Mouse (Mus musculus): ENCODE results near the gene Kcnj3.
"Not testable (repeated sequence)": the region's sequence is repeated elsewhere in the genome, so short reads cannot be mapped to it uniquely, and the experiment has no call there.

Kcnj3 gene

DNA sequence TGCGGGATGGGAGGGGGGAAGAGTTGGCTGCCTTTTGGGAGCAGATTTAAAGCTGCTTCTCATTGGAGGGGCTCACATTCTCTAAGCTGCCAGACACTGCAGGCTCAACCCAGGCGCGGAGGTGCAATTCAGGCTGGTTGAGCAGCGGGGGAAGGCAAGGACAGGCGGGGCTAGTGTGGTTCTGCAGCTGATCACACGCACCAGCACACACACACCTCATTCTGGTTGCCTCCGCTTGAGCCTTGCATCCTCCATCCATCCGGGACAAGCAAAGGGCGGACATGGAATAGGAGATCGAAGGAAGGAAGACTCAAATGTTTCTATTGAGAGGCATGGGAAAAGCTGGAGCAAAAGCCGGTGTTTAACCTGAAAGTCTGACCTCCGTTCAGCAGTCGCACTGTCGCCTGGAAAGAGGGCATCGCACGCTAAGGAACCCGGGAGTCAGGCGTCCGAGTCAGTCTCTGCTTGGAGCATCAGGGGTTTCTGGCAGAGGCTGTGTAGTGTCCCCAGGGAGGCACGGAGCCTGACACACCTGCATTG, at the start of gene Kcnj3:
Gene Kcnj3, plus strand, starts transcription at position 250 of the 540 bp plus-strand sequence.
- DNase-seq (ENCODE audit: low spot score) = no peak

DNA sequence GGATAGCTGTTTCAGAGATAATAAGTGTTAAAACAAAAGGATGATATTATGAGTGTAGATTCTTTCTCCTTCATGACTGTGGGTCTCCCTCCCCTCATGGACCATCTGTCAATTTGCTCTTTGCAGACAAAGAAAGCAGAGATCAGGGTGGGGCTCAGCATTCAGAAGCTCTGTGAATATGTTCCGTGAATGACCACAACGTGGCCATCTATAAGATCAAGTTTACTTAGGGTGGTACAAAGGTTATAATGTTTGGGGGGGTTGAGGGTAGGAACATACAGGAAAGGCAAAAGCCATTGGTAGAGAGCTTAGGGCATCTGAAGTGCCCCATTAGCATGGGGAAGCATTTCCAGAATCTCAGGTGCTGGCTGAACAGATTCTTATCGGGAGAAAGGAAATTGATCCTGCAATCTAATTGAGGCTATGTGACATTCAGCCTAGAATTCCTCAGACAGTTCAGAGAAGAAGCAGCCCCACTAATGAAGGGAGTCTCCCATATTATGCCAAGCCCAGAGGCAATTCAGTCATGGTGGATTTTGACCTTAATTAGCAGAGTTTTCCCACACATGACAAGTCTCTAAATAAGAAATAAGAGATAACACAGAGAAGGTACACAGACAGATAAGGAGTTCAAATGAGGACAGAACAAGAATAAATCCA, 45.3 kb upstream of the Kcnj3 start:
- no peak for DNase-seq (ENCODE audit: low spot score)

DNA sequence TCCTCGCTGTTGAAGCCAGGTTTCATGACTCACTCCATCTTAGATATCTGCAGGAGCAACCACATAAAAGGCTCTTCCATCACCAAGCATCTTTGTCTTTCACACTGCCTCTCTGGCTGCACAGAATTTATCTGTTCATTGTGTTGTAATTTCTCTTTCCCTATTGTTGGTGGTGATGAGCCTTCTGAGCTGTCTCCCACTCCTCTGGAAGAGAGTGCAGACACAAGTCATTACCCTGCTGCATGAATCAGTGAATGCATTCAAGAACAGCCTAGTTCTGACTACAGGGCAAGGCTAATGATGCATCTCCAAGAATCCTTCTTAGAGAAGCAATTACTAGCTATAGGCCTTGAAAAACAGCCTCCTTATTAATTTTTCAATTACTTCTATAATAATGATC, 30.5 kb upstream of the Kcnj3 start:
- no peak for DNase-seq (ENCODE audit: low spot score)

DNA sequence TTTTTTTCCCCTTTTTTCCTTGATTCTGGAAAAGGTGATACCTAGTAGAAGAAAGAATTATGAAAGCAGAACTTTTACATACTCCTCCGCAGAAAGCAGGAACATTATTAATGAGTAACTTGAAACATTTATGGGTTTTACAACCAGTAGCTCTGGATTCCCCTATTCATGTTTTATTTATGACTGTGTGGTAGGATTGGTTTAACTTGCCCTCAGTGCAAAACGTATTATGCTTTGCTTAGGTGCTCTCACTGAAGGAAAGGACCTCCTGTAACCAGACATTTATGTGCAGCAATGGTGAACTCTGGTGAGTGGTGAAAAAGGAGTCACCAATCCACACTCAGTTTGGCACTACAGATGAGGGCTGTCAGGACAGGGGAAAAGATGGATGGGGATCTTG, 8.1 kb upstream of the Kcnj3 start:
- DNase-seq (ENCODE audit: low spot score) = no peak

DNA sequence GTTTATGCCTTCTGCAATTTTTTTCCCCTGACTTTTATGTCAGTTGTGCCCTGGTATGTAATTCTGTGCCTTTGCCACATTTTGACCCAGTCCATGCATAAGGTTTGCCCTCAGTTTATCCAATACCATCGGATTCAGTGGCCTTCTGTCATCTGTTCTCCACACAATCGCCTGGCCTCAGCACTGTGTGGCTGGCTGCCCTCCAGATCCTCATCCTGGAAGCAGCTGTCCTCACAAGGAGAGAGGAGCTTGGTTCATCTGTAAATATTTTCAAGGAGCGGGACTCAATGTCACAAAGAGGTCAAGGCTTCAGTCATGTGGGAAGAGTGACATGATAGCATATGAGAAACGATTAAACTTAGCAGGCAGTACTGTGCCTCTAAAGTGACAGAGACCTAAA, 3.7 kb upstream of the Kcnj3 start:
- DNase-seq (ENCODE audit: low spot score) = no peak

DNA sequence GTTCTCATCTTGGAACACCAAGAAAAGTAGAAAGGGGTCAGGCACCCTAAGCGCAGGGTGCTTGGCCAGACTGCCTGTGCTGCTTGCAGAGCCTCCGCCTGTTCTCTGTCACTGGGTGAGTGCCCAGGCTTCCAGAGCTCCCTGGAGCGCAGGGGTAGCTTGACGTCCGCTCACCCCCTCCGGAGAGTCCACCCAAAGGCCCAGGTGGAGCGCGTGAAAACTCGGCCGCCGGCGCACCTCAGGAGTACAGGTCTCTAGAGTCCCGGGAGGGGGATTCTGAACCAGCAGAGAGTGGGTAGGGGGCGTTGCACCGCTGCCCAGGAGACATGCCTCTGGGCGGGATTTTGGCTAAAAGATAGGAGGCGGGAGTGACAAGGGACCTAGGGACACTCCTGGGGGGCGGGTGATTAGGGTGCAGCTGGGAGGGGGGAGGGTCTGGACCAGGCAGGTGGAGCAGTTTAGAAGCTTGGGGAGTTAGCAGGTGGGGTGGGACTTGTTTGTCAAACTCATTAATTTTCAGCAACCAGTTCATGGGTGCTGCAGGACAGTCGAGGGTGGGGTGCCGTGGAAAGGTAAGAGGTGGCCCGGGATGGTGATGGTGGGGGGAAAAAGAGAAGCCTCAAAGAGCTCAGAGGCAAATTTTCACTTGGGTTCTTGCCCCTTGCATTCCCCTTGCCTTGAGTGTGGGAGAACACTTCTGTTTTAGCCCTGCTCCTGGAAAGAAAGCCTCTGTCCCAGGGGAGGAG, 664 bp downstream of the Kcnj3 start:
- no peak for DNase-seq (ENCODE audit: low spot score)

DNA sequence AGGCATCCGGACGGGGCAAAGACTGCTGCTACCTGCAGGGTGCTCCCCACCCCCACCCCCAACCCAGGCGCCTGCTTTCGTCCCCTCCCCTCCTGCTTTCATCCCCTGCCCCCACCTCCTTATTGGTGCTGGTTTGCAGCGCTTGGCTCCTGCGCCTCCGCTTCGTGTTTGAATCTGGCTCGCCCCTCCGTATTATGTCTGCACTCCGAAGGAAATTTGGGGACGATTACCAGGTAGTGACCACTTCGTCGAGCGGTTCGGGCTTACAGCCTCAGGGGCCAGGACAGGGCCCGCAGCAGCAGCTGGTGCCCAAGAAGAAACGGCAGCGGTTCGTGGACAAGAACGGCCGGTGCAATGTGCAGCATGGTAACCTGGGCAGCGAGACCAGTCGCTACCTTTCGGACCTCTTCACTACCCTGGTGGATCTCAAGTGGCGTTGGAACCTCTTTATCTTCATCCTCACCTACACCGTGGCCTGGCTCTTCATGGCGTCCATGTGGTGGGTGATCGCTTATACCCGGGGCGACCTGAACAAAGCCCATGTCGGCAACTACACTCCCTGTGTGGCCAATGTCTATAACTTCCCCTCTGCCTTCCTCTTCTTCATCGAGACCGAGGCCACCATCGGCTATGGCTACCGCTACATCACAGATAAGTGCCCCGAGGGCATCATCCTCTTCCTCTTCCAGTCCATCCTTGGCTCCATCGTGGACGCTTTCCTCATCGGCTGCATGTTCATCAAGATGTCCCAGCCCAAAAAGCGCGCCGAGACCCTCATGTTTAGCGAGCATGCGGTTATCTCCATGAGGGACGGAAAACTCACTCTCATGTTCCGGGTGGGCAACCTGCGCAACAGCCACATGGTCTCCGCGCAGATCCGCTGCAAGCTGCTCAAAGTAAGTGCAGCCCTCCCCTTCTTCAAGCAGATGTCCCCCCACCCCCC, 1.5 kb downstream of the Kcnj3 start:
- DNase-seq (ENCODE audit: low spot score) = no peak

DNA sequence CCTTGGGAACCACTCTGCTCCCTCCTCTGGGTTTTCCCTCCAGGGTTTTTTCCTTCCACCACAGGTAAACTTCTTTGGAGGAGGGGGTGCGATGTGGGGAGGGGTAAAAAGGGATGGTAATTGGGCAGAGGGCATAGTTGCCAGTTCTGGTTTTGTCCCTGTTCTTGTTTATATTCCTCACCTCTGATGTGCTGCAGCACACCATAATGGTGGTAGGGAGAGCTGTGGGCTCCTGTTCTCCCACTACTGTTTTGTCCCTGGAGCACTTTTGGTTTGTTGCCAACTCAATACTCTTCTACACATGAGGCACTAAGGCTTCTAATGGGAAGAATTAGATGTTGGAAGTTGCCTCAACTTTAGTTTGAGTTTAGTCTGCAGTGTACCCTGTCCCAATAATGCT, 2.2 kb downstream of the Kcnj3 start:
- DNase-seq (ENCODE audit: low spot score) = no peak

DNA sequence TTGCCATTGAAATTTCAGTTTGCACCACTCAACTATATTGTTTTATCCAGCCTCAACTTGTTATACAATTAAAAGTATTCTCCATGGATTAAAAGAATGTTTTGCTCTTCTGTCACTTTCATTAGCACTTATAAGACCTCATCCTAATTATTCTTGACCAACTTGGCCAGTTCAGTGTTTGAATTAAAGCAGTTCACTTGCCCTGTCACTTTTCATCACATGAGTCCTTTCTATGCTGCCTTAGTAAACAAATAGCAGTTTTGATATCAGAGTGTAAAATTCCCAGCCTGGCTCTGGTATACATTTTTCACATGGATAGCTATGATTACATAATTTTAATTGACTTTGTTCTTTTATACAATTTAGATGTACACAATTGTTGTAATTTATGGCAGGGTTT, 3.4 kb downstream of the Kcnj3 start:
- no peak for DNase-seq (ENCODE audit: low spot score)

DNA sequence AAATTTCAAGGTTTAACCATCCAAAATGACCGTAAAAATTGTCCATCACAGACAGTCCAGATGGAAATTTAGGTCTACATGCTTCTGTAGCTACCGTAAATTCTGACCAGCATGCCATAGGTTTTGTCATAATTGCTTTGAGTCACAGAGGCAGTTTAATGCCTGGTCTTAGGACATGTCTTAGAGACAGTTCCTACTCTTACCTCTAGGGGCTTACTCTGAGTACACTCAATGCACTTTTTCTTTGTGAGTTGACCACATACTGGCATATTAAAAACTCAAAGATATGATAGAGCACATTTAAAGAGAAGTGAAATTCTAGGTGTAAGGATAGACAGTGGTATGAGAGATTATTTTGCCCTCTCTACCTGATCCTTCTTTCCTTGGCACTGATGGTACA, 6.2 kb downstream of the Kcnj3 start:
- DNase-seq (ENCODE audit: low spot score) = no peak

DNA sequence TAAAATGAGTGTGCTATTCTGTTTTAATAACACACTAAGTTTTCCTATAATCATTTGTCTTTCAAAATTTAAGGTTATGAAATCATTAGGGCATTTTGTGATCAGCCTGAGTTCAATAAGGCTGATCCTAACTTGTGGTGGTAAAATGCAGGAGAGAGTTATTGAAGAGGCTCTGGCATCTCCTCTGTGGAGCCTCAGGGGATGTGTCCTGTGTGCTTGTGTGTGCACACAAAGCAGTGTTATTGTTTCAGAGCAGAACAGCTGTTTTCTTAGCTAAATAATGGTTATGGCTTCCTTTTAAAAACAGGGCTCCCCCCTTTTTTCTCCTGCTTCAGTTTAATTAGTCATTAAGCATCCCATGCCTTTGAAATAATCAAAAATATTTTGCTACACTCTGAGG, 11.5 kb downstream of the Kcnj3 start:
- DNase-seq (ENCODE audit: low spot score) = no peak

DNA sequence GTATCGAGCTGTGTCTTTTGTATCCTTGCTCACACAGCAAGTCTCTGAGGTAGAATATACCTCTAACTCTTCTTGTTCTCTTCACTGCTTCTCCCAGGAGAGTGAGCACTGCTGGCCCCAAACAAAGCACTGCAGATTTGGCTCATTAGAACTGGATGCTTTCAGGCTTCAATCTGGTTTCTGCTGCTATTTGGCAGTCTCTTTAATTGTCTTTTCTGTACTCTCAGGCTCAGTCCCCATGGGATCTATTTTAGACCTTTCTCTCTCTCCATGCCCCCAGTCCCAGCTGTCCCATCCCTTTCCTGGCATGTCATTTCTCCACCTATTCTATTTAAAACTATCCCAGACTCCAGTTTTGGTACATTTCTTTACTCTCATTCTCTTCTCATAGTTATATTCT, 15.0 kb downstream of the Kcnj3 start:
- DNase-seq (ENCODE audit: low spot score) = no peak

DNA sequence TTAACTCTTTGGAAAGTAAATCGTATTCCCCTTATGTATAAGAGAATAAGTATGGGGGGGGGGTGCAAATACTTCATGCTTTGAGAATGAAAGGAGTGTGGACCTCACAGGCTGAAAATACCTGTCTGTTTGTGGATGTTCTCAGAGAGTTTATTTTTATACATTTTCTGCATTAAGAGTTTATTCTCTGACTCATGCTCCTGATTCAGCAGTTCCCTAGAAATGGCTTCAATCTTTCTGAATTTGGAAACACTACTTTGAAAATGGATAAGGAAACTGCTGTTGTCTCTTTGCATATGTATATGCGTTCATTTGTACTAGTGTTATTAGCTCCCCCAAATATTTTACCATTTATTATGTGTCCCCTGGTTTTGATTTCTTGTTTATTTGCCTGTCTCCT, 23.4 kb downstream of the Kcnj3 start:
- DNase-seq (ENCODE audit: low spot score) = no peak

DNA sequence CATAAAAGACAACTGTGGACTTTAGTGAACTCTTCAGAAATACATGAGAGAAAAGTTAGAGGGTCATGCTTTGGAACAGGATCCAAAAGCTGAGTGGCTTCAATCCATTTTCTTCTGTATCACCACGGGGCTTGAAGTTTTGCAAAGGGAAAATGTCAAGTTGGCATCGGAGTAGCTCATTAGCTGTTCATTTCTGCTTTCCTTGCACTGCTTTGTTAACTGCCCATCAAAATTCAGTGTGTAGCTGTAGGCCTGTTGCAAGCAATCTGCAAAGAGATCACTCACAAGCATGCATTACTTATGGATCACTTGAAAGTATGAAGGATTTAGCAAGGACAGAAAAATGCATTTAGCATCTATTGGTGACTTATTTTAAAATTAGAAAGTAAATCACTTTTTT, 33.4 kb downstream of the Kcnj3 start:
- DNase-seq (ENCODE audit: low spot score) = no peak

DNA sequence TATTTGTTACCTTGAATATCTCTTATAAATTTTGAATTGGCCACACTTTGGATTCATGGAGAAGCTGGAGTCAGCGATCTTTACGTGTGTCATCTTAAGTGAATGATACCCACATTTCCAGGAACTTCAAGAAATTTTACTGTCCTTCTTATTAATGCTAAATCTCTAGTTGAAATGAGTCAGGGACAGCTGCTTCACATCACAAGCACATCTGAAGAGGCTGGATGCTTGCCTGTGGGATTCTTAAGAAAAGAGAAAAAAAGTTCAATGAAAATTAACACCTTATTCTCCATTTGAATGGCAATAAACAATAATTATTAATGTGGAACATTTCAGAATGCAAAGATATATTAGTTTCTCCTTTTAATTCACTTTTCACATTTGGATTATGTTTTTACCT, 34.2 kb downstream of the Kcnj3 start:
- DNase-seq (ENCODE audit: low spot score) = no peak

DNA sequence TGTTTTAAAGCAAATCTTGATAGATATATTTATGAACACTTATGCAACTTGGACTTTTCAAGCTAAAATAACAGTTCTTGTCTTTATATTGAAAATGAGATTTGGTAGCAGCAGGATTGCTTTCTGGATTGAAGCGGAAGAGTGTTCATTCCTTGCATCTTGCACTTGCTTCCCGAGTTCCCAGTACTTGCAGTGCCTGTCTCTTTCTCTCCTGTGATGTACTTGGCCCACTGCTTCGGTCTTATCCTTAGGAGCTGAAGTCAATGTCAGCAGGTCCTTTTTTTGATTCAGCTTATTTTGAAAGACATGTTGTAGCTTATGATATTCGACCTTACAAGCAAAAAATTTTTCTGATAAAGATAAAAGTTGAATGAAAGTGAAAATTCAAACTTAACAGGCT, 43.7 kb downstream of the Kcnj3 start:
- no peak for DNase-seq (ENCODE audit: low spot score)

DNA sequence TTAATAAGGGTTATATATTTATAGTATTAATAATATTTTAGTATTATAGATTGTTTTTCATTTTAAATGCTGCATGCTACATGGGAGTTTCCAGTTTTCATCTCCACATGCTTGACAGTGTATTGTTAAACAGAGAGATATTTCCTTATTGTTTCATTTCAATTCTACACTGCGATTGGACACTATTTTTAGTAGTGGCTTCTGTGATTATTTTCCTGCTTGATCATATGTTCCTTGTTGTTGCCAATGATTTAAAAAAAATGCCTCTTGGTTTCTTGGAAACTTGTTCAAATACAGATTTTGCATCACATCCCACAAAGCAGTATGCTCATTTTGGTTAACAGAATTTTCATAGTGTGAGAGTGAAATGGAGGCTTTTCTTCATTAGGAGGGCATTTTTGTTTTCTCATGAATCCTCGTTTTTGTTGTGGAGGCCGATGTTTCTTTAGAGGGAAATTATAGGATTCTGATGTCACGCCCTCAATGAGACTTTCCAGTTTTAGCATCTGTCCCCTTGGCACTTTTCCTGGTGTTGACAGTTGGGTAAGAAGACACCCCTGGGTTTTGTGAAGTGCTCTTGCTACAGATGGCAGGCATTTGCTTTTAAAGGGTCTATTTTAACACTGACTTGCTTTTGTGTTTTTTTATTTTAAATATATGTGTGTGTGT, 44.3 kb downstream of the Kcnj3 start:
- DNase-seq (ENCODE audit: low spot score) = no peak

DNA sequence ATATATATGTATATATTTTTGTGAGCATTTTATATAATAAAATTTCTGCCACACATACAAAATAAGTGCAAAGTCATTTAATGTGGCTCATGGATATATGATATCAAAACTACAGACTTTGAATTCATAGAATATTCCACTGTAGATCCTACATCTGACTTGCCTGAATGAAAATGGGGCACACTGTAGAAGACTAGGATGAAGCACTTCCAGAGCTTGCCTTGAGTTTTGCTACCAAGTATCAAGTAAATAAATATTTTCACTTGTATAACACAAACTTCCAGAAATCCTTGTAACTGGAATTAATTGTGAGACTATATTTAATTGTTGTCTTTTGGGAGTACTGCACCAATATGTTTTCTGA, 44.8 kb downstream of the Kcnj3 start:
- DNase-seq (ENCODE audit: low spot score) = no peak

DNA sequence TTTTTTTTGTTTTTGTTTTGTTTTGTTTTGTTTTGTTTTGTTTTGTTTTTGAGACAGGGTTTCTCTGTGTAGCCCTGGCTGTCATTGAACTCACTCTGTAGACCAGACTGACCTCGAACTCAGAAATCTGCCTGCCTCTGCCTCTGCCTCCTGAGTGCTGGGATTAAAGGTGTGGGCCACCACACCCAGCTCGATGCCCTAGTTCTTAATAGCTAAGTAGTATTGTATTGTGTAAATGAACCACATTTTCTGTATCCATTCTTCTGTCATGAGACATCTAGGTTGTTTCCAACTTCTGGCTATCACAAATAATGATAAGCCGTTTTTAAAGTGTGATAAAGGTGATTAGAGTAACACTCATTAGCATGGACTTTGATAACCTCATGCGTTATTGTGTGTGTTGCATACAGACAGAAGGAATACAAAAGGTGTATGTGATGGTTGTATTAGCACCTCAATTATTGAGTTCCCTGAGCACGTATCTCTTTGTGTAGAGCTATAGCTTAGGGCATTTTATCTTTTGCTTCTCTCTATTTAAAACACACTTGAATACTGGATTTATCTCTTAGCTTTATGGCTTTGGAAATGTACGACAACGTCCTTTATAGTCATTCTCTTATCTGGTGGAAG, 49.8 kb downstream of the Kcnj3 start:
- not testable (repeated sequence) for DNase-seq (ENCODE audit: low spot score)

DNA sequence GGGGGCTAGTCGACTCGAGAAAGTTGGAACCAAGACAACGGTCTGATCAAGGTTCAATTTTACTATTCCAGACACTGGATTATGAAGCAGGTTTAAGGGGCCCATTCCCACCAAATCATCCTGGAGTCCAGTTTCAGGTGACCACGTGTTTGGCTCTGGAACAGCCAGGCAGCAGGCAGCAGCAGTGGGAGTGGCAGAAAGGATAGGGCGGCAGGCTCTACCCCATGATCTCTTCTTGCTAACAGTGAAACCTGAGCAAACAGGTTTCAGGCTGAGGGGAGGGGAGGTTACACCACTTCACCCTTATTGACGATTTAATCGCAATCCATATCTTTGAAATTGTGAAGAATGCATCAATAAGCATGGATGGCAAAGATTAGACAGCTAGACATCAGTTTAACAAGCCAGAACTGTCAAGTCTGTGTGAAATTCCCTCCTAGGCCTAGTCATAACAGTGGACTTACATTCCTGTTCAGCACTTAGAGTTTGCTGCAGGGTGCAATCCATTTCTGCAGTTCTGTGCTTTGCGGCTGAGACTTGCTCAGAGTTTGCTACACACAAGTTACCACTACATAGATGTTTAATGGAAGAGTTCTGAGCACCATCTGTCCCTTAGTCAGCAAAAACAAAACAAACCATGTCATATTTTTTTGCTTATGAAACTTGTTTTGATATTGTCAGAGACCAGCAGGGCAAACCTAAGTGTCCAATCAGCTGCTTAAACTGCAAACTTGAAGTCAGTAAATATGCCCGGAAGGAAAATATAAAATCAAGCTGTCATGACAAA, 67.8 kb downstream of the Kcnj3 start:
- no peak for DNase-seq (ENCODE audit: low spot score)

DNA sequence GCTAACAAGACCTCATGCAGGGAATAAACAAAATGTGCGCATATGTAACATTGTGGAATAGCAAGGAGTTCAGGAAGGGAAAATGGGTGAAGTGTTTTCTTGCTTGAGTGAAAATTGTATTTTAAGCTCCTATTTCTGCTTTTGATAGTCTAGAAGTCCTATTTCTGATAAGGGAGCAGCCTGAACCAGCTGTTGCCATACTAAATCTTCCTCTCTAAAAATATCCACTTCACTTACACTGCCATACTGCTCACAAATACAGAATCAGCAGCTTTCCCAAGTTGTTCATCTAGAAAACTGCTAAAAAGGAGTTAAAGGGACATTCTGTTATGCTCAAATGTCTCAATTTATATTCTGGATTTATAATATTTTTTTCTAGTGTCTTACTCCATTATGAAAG, 69.9 kb downstream of the Kcnj3 start:
- DNase-seq (ENCODE audit: low spot score) = no peak

All from urinary bladder, postnatal 25 days (tissue).